Mouse (Mus musculus) mouse embryonic stem cell (cell line): Measurements from ENCODE around the gene 5730455P16Rik.

Experiments used
- in situ Hi-C, 2 experiments: fragments of 300-500 bp; cut with MboI; formaldehyde crosslinking; loops; 1 replicate in 1 of 2; 3 replicates in 1 of 2; pipeline ENCODE4 v1.14.3; 2019 to 2020; ENCODE audit warnings: low sequenced_read_pairs in 2 of 2, low pct_unique_long_range_greater_than_20kb in 1 of 2, mixed read lengths in 1 of 2; ENCODE audit not compliant: unreplicated experiment in 1 of 2

5730455P16Rik gene

GRCm38 (mm10) chr11:80383626-80384046 is 5.8 kb upstream of the 5730455P16Rik start:
- in situ Hi-C loops: loop anchor here in 1 of 2 experiments (25.0 kb wide), 1 partner anchor 371 kb away; no protein-coding TSS in a partner anchor

GRCm38 (mm10) chr11:80383019-80383625 is 5.3 kb upstream of the 5730455P16Rik start, which contains the start of gene Zfp207:
Gene Zfp207 (plus strand): TSS chr11:80383279.
- in situ Hi-C loops: loop anchor here in 1 of 2 experiments (25.0 kb wide), 1 partner anchor 371 kb away; no protein-coding TSS in a partner anchor

GRCm38 (mm10) chr11:80382626-80383018 is 4.8 kb upstream of the 5730455P16Rik start:
- in situ Hi-C loops: loop anchor here in 1 of 2 experiments (25.0 kb wide), 1 partner anchor 370 kb away; no protein-coding TSS in a partner anchor

- in situ Hi-C loops: loop anchor here in 1 of 2 experiments (25.0 kb wide), 1 partner anchor 367 kb away; no protein-coding TSS in a partner anchor
Measured at GRCm38 (mm10) chr11:80379184-80379583, 1.4 kb upstream of the 5730455P16Rik start.

GRCm38 (mm10) chr11:80378452-80379068 is 726 bp upstream of the 5730455P16Rik start:
- in situ Hi-C loops: loop anchor here in 1 of 2 experiments (25.0 kb wide), 1 partner anchor 366 kb away; no protein-coding TSS in a partner anchor

- in situ Hi-C loops: loop anchor here in 1 of 2 experiments (25.0 kb wide), 1 partner anchor 364 kb away; no protein-coding TSS in a partner anchor
Measured at GRCm38 (mm10) chr11:80376651-80377050, 1.2 kb downstream of the 5730455P16Rik start.

- in situ Hi-C loops: no loop called here
Measured at GRCm38 (mm10) chr11:80368949-80369348, 8.9 kb downstream of the 5730455P16Rik start.

GRCm38 (mm10) chr11:80354832-80355231 is 23.0 kb downstream of the 5730455P16Rik start:
- in situ Hi-C loops: loop anchor here in 1 of 2 experiments (10.0 kb wide), 1 partner anchor 60 kb away; no protein-coding TSS in a partner anchor

GRCm38 (mm10) chr11:80351832-80352430 is 25.9 kb downstream of the 5730455P16Rik start:
- in situ Hi-C loops: loop anchor here in 1 of 2 experiments (10.0 kb wide), 1 partner anchor 57 kb away; no protein-coding TSS in a partner anchor

GRCm38 (mm10) chr11:80342482-80342881 is 35.4 kb downstream of the 5730455P16Rik start:
- in situ Hi-C loops: loop anchor here in 1 of 2 experiments (10.0 kb wide), 1 partner anchor 48 kb away; no protein-coding TSS in a partner anchor

GRCm38 (mm10) chr11:80336351-80336730 is 41.5 kb downstream of the 5730455P16Rik start:
- in situ Hi-C loops: no loop called here

- in situ Hi-C loops: no loop called here
Measured at GRCm38 (mm10) chr11:80335609-80336350, 42.1 kb downstream of the 5730455P16Rik start.

- in situ Hi-C loops: no loop called here
Measured at GRCm38 (mm10) chr11:80332709-80333400, 45.0 kb downstream of the 5730455P16Rik start.

- in situ Hi-C loops: no loop called here
Measured at GRCm38 (mm10) chr11:80324636-80325035, 53.2 kb downstream of the 5730455P16Rik start.

- in situ Hi-C loops: no loop called here
Measured at GRCm38 (mm10) chr11:80323255-80323654, 54.6 kb downstream of the 5730455P16Rik start.

- in situ Hi-C loops: no loop called here
Measured at GRCm38 (mm10) chr11:80315743-80316639, 61.8 kb downstream of the 5730455P16Rik start.

GRCm38 (mm10) chr11:80313944-80314343 is 63.9 kb downstream of the 5730455P16Rik start:
- in situ Hi-C loops: no loop called here
